Mouse (Mus musculus): ENCODE data around the gene Calhm2. TPM values are rescaled to one million over a fixed set of nuclear protein-coding genes. Genes with fewer than 3 reads are reported as not detected.
A peak's percentile ranks its signal among the peaks of the same experiment; 100 is the strongest.

The Calhm2 gene
- total RNA-seq (2022): 1 to 10 TPM; 4.6 to 8.8 (median 7.5) TPM

- DNase-seq: no peak
Measured at GRCm38 (mm10) chr19:47137771-47138421, at the start of gene Calhm2. Gene Calhm2, minus strand, starts transcription at chr19:47138294.

- no peak for DNase-seq
Measured at GRCm38 (mm10) chr19:47186514-47187275, 48.6 kb upstream of the Calhm2 start.

GRCm38 (mm10) chr19:47184736-47185135 lies 46.6 kb upstream of the Calhm2 start:
- no peak for DNase-seq

GRCm38 (mm10) chr19:47184221-47184620 lies 46.1 kb upstream of the Calhm2 start:
- DNase-seq: no peak

- DNase-seq: no peak
Measured at GRCm38 (mm10) chr19:47180011-47180410, 41.9 kb upstream of the Calhm2 start.

GRCm38 (mm10) chr19:47179272-47179809 lies 41.2 kb upstream of the Calhm2 start:
- DNase-seq: no peak

- DNase-seq: peak; percentile 50
Measured at GRCm38 (mm10) chr19:47178431-47179271, 40.6 kb upstream of the Calhm2 start, which contains the start of gene Neurl1a. Gene Neurl1a, plus strand, starts transcription at chr19:47178820.

- no peak for DNase-seq
Measured at GRCm38 (mm10) chr19:47178001-47178400, 39.9 kb upstream of the Calhm2 start.

- no peak for DNase-seq
Measured at GRCm38 (mm10) chr19:47176916-47177505, 38.9 kb upstream of the Calhm2 start.

GRCm38 (mm10) chr19:47175472-47175871 lies 37.4 kb upstream of the Calhm2 start:
- no peak for DNase-seq

- DNase-seq: no peak
Measured at GRCm38 (mm10) chr19:47174515-47174914, 36.4 kb upstream of the Calhm2 start.

- DNase-seq: peak; percentile 72
Measured at GRCm38 (mm10) chr19:47168793-47169412, 30.8 kb upstream of the Calhm2 start.

GRCm38 (mm10) chr19:47168223-47168622 lies 30.1 kb upstream of the Calhm2 start:
- DNase-seq: no peak

GRCm38 (mm10) chr19:47167617-47168214 lies 29.6 kb upstream of the Calhm2 start:
- DNase-seq: no peak

GRCm38 (mm10) chr19:47166758-47167157 lies 28.7 kb upstream of the Calhm2 start:
- DNase-seq: no peak

- no peak for DNase-seq
Measured at GRCm38 (mm10) chr19:47163176-47163744, 25.2 kb upstream of the Calhm2 start.

- DNase-seq: no peak
Measured at GRCm38 (mm10) chr19:47161669-47162068, 23.6 kb upstream of the Calhm2 start.

- no peak for DNase-seq
Measured at GRCm38 (mm10) chr19:47157664-47158063, 19.6 kb upstream of the Calhm2 start, which contains the start of gene Calhm3. Gene Calhm3, minus strand, starts transcription at chr19:47157764.

- DNase-seq: no peak
Measured at GRCm38 (mm10) chr19:47153767-47154166, 15.7 kb upstream of the Calhm2 start.

GRCm38 (mm10) chr19:47152062-47152369 lies 13.9 kb upstream of the Calhm2 start:
- DNase-seq: no peak

All from adrenal gland, adult 8-10 months (tissue).